Mouse (Mus musculus) forelimb bud, embryonic 11.5 days (tissue): ENCODE data around the gene Mfrp.

ENCODE experiments used
- DNase-seq: peaks from one replicate; pipeline ENCODE4 v3.0.0-alpha.2; 2012; ENCODE audit warnings: low read depth, low spot score

The Mfrp gene

DNA sequence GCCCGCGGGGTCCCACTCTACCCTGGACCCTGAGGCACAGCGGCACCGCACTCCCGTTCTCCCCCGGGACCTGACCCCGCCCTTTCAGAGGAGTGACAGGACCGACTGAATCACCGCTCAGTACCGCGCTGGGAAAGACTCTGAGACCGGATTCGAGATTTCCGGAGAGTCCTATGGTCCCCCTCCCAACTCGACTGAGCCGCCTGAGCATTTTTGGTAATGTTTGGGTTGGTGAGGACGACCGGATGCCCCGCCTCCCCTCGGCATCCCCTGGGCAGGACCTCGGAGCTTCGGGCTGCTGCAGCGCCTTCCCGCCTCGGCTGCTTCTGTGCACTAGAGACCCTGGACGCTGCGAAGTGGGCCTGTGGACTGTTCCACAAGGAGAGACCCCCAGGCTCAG, 28.5 kb downstream of the Mfrp start:
- DNase-seq = peak; percentile 59

DNA sequence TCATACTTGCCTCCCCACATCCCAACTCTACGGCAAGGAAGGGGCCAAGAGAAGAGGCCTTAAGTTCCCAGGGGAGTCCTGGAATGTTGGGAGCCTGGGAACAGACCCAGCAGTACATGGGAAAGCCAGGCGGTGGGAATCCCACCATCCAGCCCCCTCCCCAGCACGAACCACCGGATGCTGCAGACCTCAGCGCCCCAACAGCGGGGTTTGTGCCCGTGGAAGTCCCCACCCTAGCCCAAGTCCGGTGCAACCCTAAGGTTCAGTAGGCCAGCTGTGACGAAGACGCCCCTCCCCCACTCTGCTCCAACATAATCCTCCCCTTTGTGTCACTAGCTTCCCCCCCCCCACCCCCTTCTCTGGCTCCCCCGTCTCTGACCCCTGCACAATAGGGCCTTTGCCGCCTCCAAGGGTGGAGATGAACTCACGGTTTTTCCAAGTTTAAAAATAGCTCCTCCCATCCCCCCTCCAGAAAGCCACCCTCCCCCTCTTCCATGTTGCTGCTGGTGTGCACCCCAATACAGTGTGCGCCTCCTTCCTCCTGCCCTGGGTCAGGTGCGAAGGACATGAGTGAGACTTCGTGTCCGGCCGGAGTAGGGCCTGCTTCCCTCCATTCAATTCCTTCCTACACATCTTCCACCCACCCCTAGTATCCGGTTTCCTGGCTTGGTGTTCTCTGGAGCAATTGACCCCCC, 29.2 kb downstream of the Mfrp start:
- no peak for DNase-seq

DNA sequence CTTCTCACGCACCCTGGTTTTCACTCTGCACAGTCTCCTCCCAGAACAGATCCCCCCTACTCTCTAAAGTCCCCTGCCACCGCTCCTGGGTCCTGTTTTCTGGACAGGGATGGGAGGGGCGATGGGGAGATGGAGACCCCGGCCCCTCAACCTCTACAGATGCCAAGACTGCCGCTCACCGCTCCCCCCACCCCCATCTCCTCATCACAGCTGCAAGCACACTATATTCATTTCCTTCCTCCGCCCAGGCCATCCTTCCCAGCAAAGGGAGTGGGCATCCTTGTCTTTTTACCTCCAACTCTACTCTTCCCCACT, 29.7 kb downstream of the Mfrp start:
- DNase-seq = no peak

DNA sequence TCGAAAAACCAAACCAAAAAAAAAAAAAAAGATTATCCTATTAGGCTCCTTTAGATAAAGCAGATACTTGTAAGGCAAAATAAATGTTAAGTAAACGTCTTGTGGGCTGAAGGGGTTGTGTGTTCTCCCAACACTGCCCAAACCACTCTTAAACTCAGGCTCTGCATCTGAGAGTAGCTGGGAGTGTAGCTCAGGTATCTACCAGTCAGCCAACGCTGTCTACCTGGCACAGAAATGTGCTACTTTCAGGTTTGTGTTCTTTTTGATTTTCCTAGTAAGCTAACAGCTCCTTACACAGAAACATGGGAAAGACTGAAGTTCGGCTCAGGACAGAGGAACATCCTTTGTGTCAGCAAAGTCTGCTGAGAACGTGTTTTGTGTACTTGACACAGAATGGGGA, 30.7 kb downstream of the Mfrp start:
- DNase-seq = no peak

DNA sequence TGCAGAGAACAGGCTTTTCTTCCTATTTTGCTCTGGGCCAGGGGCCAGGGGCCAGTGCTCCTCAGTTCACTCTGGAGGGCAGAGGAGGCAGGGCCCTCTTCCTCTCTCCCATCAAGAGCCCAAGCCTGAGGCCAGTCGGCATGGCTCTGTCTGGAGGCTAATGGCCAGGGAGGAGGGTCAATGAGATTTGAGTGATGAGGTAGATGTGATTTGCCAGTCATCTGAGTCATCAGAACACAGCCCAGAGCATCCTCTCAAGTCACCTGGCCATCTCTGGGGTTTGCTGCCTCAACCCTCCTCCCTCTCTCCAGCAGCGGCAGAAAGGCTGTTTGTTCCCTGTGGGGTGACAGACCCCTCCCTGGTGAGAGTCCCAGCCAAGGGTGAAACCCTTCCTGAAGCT, 31.8 kb downstream of the Mfrp start:
- no peak for DNase-seq

DNA sequence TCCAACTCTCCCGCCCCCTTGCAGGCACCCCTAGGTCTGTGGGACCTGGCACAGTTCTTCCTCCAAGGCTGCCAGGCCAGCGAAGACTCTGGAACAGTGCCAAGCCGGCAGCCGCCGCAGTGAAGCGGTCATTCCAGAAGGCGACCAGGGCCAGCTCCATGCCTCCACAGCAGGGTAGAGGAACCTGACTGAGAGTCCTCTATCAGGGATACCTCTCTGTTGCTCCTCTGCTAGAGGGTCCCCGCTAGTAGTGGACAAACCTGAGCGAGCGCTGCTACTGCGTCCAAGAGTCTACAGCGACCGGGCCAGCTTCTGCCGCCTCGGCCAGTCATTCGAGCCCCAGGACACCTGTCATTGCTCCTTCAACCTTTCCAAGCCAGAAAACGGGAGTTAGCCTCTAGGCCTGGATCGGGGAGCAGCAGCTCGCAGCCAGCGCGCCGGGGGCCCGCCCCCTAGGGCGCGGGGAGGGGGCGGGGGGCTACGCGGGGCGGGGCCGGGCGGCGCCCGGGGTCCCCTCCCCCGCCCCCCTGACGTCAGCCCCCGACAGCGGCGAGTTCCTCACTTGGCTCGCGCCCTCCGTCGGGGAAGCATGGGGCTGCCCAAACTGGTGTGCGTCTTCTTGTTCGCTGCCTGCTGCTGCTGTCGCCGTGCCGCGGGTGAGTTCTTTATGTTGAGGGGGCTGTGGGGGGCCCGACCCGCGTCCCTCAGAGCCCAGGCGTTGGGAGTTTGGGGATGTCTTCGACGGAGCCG, 32.7 kb downstream of the Mfrp start, which contains the start of gene Mcam:
Gene Mcam (plus strand): TSS at position 369 of the 750 bp plus-strand sequence.
- no peak for DNase-seq

DNA sequence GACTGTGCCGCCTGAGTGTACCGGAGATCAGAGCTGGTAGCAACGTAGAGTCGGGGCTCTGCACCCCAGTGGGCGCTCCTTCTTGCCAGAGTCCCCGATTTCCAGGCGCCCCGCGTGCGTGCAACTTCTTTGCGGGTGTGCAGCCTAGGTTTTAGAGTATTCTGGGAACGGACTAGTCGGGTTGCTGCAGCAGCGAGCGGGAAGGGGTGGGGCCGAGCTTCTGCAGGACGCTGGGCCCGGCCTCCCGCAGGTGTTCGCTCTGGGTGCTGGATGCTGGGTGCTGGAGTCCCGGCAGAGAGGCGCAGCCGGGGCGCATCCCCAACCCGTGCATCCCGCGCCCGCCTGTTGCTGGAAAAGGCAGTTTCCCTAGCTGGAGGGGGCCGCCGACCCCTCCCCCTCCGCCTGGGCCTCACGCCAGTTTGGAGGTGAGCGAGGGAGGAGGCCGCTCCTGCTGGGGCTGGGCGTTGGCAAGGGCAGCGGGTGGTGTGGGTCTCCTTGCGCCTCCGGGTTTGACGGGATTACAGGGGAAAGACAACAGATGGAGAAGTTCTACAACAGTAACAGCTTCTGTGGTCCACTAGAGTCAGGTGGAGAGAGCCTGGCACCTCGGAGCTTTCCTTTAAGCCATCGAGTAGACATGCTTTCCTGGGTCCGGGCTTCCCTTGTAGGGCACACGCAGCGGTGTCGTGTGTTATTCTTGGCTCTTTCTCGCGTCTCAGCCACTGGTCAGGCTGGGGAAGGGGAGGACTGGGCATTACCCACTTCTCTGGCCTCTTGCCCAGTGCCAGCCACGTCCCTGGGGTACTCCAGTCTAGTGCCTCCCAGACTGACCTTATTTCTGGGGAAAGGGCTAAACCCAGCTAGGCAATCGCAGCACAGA, 33.6 kb downstream of the Mfrp start:
- DNase-seq = no peak

DNA sequence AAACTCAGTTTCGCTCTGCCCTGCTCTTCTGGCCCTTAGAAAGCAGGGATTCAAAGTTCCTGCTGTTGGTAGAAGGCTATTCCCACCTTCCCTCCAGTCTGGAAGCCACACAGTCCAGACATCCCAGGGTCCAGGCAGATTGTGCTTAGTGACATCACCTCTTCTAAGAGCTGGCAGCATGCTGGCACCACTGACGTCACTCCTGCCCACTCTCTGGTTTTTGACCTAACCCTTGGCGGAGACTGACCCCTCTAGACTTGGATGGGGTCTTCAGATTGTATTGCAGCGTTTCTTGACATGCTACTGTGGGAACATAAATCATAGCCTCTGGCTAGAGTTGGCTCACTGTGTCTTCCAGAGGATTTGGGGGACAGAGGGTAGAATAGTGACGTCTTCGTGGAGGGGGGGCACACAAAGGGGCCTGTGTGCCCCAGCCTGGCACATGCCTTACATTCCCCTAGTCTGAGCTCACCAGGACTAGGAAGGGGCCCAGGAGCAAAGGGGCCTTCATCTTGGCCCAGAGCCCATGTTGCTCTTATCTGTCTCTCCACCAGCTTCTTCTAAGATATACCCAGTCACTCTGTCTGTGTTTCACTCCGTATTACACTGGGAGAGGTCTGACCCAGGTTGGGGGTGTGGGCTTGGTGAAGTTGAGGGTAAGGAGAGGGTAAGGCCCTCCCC, 34.3 kb downstream of the Mfrp start:
- DNase-seq = no peak

DNA sequence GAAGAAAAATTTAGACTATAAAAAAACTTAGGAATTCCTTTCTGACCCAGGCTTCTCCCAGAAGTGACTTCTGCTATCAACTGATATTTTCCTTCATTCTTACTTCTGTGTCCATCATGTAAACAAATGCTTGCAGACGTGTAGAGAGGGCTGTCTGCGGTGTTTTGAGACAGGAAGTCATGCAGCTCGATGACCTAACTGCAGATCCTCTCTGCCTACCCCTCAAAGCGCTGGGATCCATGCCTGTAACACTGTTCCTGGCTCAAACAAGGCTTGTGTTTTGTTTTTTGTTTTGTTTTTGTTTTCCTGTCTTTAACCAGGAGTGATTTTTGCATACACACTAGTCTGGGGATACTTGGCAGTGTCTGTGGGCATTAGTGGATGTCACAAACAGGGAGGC, 36.3 kb downstream of the Mfrp start:
- no peak for DNase-seq

DNA sequence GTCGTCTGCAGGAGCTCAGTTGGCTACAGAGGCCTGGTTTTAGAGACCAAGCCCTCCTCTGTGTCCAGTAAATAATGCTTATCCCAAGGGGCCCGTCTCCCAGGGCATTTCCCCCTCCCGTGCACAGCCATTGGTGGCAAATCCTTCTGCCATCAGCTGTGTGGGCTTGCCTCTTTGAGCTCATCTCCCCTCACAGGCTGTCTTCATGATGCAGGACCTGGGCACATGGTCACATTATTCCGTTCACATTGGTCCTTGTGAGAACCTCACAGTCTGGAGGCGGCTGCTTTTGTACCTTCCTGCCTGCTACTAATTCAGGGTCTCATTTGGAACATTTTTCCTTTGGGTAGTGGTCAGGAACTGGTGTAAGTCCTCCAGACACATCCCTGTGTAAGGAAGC, 40.4 kb downstream of the Mfrp start:
- no peak for DNase-seq

DNA sequence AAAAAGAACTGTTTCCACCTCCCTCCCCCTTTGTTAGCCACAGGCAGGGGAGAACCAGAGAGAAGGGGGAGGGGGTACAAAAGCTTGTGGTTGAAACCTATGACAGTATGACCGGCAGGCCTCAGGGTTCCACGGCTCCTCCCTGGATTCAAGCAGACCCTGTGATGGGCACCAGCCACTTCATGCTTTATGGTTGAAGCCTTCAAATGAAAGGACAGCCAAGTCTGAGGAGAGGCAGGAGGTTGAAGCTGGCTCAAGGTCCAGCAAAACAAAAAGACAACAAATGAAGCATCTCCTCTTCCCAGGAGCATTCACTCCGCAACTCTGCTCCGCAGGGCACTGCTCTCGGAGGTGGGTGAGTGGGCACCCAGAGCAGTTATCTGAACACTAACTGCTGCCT, 41.9 kb downstream of the Mfrp start:
- DNase-seq = no peak

DNA sequence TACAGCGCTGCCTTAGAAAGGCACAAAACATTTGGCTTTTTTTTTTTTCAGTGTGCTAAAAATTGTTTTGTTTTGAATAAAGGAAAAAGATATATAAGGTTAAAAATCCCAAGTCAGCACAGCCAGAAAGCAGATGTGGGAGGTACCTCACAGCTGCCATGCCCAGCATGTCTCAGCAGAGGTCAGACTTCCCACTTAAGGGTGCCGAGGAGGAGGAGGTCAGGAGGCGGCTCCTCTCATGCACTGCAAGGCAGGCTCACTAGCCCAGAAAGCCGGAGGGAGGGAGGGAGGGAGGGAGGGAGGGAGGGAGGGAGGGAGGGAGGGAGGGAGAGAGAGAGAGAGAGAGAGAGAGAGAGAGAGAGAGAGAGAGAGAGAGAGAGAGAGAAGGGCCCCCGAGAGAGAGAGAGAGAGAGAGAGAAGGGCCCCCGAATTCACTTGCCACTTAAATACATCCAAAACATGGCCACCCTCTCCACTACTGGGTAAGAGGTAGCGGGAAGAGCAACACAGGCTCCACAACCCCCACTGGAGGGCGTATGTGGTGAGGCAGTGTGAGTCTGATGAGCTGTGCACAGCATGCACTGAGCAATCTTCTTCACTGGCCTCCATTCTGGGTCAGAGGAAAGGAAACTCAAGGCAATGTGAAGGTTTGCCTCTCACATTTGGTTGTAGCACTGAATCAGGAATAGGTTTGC, 42.6 kb downstream of the Mfrp start:
- no peak for DNase-seq

DNA sequence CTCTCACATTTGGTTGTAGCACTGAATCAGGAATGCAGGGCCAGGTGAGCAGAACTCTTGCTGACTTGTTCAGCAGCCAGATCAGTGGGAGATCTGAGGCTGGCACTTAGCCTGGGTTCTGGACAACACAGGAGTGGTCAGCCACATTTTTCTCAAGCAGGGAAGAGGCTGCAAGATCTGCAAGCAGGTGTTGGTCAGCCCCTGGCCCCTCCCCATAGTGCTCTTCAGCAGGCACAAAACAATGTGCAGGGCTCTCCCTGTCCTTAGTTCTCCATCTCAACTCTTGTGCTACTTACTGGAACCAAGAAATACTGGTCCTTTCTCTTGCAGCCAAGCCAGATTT, 43.2 kb downstream of the Mfrp start:
- DNase-seq = no peak

DNA sequence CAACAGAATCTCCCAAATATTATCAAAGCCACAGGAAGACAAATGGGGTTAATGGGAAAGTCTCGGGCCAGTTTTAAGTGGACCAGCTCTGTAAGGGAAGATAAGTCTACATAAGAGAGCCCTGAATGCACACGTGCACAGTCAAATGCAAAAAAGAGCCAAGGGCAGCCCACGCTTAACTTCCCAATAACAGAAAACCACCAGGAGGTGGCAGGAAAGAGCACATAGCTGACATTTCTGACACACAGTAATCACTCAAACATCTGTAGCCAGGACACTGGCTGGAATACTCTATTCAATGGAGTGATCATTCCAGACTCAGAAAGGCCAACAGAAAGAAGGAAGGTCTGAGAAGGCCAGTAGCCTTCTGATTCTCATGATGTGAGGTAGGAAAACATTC, 45.8 kb downstream of the Mfrp start:
- DNase-seq = no peak
